Mouse (Mus musculus): Measurements from ENCODE around the gene Sorcs3.
A peak's percentile ranks its signal among the peaks of the same experiment; 100 is the strongest.

The Sorcs3 gene

GRCm38 (mm10) chr19:48523803-48524202, 318.0 kb downstream of the Sorcs3 start:
- DNase-seq (ENCODE audit: low read depth, low spot score) = no peak

GRCm38 (mm10) chr19:48524527-48525214, 318.8 kb downstream of the Sorcs3 start:
- no peak for DNase-seq (ENCODE audit: low read depth, low spot score)

GRCm38 (mm10) chr19:48533582-48533981, 327.8 kb downstream of the Sorcs3 start:
- DNase-seq (ENCODE audit: low read depth, low spot score) = no peak

- DNase-seq (ENCODE audit: low read depth, low spot score) = no peak
Observed at GRCm38 (mm10) chr19:48544294-48544693, 338.5 kb downstream of the Sorcs3 start.

- no peak for DNase-seq (ENCODE audit: low read depth, low spot score)
Observed at GRCm38 (mm10) chr19:48545421-48546132, 339.8 kb downstream of the Sorcs3 start.

- peak; percentile 82 for DNase-seq (ENCODE audit: low read depth, low spot score)
Observed at GRCm38 (mm10) chr19:48546133-48546448, 340.3 kb downstream of the Sorcs3 start.

- no peak for DNase-seq (ENCODE audit: low read depth, low spot score)
Observed at GRCm38 (mm10) chr19:48548143-48548881, 342.5 kb downstream of the Sorcs3 start.

GRCm38 (mm10) chr19:48559432-48559831, 353.6 kb downstream of the Sorcs3 start:
- DNase-seq (ENCODE audit: low read depth, low spot score) = no peak

GRCm38 (mm10) chr19:48575736-48576135, 369.9 kb downstream of the Sorcs3 start:
- DNase-seq (ENCODE audit: low read depth, low spot score) = no peak

GRCm38 (mm10) chr19:48577169-48577568, 371.3 kb downstream of the Sorcs3 start:
- no peak for DNase-seq (ENCODE audit: low read depth, low spot score)

- DNase-seq (ENCODE audit: low read depth, low spot score) = peak; percentile 76
Observed at GRCm38 (mm10) chr19:48584938-48585560, 379.2 kb downstream of the Sorcs3 start.

GRCm38 (mm10) chr19:48616951-48617350, 411.1 kb downstream of the Sorcs3 start:
- DNase-seq (ENCODE audit: low read depth, low spot score) = no peak

GRCm38 (mm10) chr19:48630671-48631327, 425.0 kb downstream of the Sorcs3 start:
- DNase-seq (ENCODE audit: low read depth, low spot score) = peak; percentile 13

GRCm38 (mm10) chr19:48642566-48642965, 436.7 kb downstream of the Sorcs3 start:
- no peak for DNase-seq (ENCODE audit: low read depth, low spot score)

- DNase-seq (ENCODE audit: low read depth, low spot score) = peak; percentile 40
Observed at GRCm38 (mm10) chr19:48649941-48650340, 444.1 kb downstream of the Sorcs3 start.

- DNase-seq (ENCODE audit: low read depth, low spot score) = peak; percentile 75
Observed at GRCm38 (mm10) chr19:48651617-48652016, 445.8 kb downstream of the Sorcs3 start.

GRCm38 (mm10) chr19:48660201-48660600, 454.4 kb downstream of the Sorcs3 start:
- no peak for DNase-seq (ENCODE audit: low read depth, low spot score)

GRCm38 (mm10) chr19:48679896-48680295, 474.1 kb downstream of the Sorcs3 start:
- peak; percentile 49 for DNase-seq (ENCODE audit: low read depth, low spot score)

GRCm38 (mm10) chr19:48682485-48682884, 476.7 kb downstream of the Sorcs3 start:
- peak; percentile 34 for DNase-seq (ENCODE audit: low read depth, low spot score)

GRCm38 (mm10) chr19:48686369-48686768, 480.5 kb downstream of the Sorcs3 start:
- DNase-seq (ENCODE audit: low read depth, low spot score) = no peak

GRCm38 (mm10) chr19:48700111-48700658, 494.4 kb downstream of the Sorcs3 start:
- DNase-seq (ENCODE audit: low read depth, low spot score) = peak; percentile 58
